10 mouse cellular contexts compared by ENCODE assay signal in the genomic region with DNA sequence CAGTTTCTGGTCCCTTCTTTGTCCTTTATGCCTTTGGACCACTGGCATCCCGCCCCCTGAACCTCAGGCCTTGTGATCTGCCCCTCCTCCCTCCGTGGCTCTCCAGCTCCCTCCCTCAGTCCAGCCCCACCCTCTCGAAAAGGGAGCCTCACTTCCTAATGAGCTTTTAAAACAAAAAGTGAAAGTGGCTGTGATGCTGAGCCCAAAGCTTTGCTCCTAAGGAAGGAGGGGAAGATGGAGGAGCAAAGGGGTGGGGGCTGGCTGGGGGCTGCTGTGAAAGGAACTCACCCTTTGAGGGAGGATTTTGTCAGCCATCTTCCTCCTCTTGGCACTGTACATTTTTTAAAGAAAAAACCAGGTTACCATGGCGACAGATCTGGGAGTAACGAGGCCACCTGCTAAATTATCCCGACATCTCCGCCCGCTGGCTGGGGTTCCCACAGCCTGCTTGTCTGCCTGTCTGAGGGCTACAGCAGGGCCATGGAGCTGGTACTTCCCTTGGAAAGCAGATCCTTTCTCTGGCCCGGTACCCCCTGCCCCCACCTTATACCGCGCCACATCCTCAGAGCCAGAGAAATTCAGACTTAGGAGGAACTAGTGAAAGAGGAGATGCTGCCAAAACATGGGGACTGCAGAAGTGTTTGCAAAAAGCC. TPM values are rescaled to one million over a fixed set of nuclear protein-coding genes. Genes with fewer than 3 reads are reported as not detected.
DNase-seq lines count a peak whose midpoint lies in the region; ATAC-seq and TF ChIP-seq lines count a peak whose summit lies in the region.
"Had no signal": no experiment of that assay in that cellular context is flagged by ENCODE, and none has a peak within 500 bp of the region (broad histone marks: within the 10 kb centered on the region; RNA-seq: fewer than 3 reads in every experiment).

No protein-coding gene starts in this region.

- no peak for TF ChIP-seq CTCF in heart, adult 2 months (IDR thresholded peaks at IDR 0.05)
- TF ChIP-seq CTCF in forebrain, postnatal 0 days (IDR thresholded peaks at IDR 0.05; ENCODE audit: low read depth) = no peak
- TF ChIP-seq CTCF in small intestine, adult 2 months (IDR thresholded peaks at IDR 0.05; ENCODE audit: extremely low read depth, insufficient read length, insufficient replicate concordance, low read depth, low read length) = no peak

- WGBS in heart, adult 2 months = 40% methylated on average over 11 of the region's 11 CpGs
- WGBS in heart, embryonic 10.5 days = 54% methylated on average over 11 of the region's 11 CpGs
- 1% methylated on average over 11 of the region's 11 CpGs for WGBS in forebrain, postnatal 0 days
- 21% methylated on average over 11 of the region's 11 CpGs for WGBS in kidney, embryonic 16.5 days
- 17% methylated on average over 11 of the region's 11 CpGs for WGBS in small intestine, adult 2 months

- H3K4me3 ChIP-seq in heart, adult 2 months = peak overlapping the region; percentile 40
- no peak overlapping the region for H3K4me3 ChIP-seq in heart, embryonic 10.5 days
- H3K4me3 ChIP-seq in forebrain, postnatal 0 days (ENCODE audit: low read depth, low read length) = peak overlapping the region; percentile 22
- H3K4me3 ChIP-seq in kidney, embryonic 16.5 days (ENCODE audit: low read length) = no peak overlapping the region
- H3K4me3 ChIP-seq in megakaryocyte, embryonic 14.5 days (replicated peaks) = peak overlapping the region; percentile 93
- peak overlapping the region; percentile 57 for H3K4me3 ChIP-seq in small intestine, adult 2 months (ENCODE audit: low read depth, low read length)
- H3K4me3 ChIP-seq: heart, embryonic 15.5 days; stomach, embryonic 15.5 days had no signal

- peak overlapping the region; percentile 54 for H3K4me2 ChIP-seq in forebrain, postnatal 0 days (ENCODE audit: low read depth)
- H3K4me2 ChIP-seq in kidney, embryonic 16.5 days (replicated peaks; ENCODE audit: low read depth, low read length) = no peak overlapping the region
- H3K4me2 ChIP-seq: heart, embryonic 15.5 days; stomach, embryonic 15.5 days had no signal

- H3K79me2 ChIP-seq in heart, adult 2 months (replicated peaks; ENCODE audit: control insufficient read depth, insufficient read depth, low read length) = no peaks in the 10 kb centered on the region

- H3K36me3 ChIP-seq in heart, adult 2 months (ENCODE audit: control insufficient read depth, insufficient read depth, low read length) = no peaks in the 10 kb centered on the region
- peaks cover 54% of the 10 kb centered on the region for H3K36me3 ChIP-seq in heart, embryonic 10.5 days
- peaks cover 34% of the 10 kb centered on the region for H3K36me3 ChIP-seq in forebrain, postnatal 0 days (ENCODE audit: insufficient read depth)
- H3K36me3 ChIP-seq in kidney, embryonic 16.5 days (ENCODE audit: insufficient read depth, low read length) = peaks cover 37% of the 10 kb centered on the region
- peaks cover 45% of the 10 kb centered on the region for H3K36me3 ChIP-seq in megakaryocyte, embryonic 14.5 days (replicated peaks; ENCODE audit: low read length)
- peaks cover 9% of the 10 kb centered on the region; the same call in 1 of the 2 replicates for H3K36me3 ChIP-seq in small intestine, adult 2 months (ENCODE audit: control insufficient read depth, insufficient read depth, low read length)

- peak; percentile 52 to 60 for DNase-seq in heart, adult 2 months
- no peak for DNase-seq in heart, embryonic 10.5 days (ENCODE audit: low spot score)
- peak; percentile 90 for DNase-seq in forebrain, postnatal 0 days
- no peak for DNase-seq in spleen, postnatal 10 days (ENCODE audit: low spot score in 2 of 2)

- no peaks in the 10 kb centered on the region for H3K9me3 ChIP-seq in heart, embryonic 10.5 days
- no peaks in the 10 kb centered on the region for H3K9me3 ChIP-seq in forebrain, postnatal 0 days (ENCODE audit: low read length)
- no peaks in the 10 kb centered on the region for H3K9me3 ChIP-seq in kidney, embryonic 16.5 days (ENCODE audit: low read length)
- no peaks in the 10 kb centered on the region for H3K9me3 ChIP-seq in megakaryocyte, embryonic 14.5 days
- H3K9me3 ChIP-seq: heart, embryonic 15.5 days; stomach, embryonic 15.5 days had no signal

- peak; percentile 60 for ATAC-seq in activated CD4-positive, CD25-positive, alpha-beta regulatory T cell, adult 4 months
- ATAC-seq in forebrain, postnatal 0 days = peak; percentile 69
- no peak for ATAC-seq in kidney, embryonic 16.5 days (ENCODE audit: low FRiP score, low TSS enrichment)

- TF ChIP-seq POLR2A in heart, adult 2 months (IDR thresholded peaks at IDR 0.05; ENCODE audit: insufficient read depth, low read depth, low read length) = no peak
- no peak for TF ChIP-seq POLR2A in small intestine, adult 2 months (IDR thresholded peaks at IDR 0.05; ENCODE audit: low read depth, low read length)

- peaks cover 8% of the 10 kb centered on the region for H3K4me1 ChIP-seq in heart, adult 2 months (ENCODE audit: control insufficient read depth, insufficient read depth, low read length)
- peaks cover 70% of the 10 kb centered on the region for H3K4me1 ChIP-seq in heart, embryonic 10.5 days
- peaks cover 38% of the 10 kb centered on the region for H3K4me1 ChIP-seq in forebrain, postnatal 0 days (ENCODE audit: insufficient read depth)
- H3K4me1 ChIP-seq in kidney, embryonic 16.5 days (ENCODE audit: insufficient read depth, low read length) = peaks cover 49% of the 10 kb centered on the region
- H3K4me1 ChIP-seq in megakaryocyte, embryonic 14.5 days = peaks cover 60% of the 10 kb centered on the region
- H3K4me1 ChIP-seq in small intestine, adult 2 months (ENCODE audit: control insufficient read depth, insufficient read depth, insufficient read length, low read length) = peaks cover 14% of the 10 kb centered on the region

- no peaks in the 10 kb centered on the region for H3K27me3 ChIP-seq in heart, adult 2 months (ENCODE audit: control insufficient read depth, insufficient read depth, low read length)
- H3K27me3 ChIP-seq in heart, embryonic 10.5 days (ENCODE audit: insufficient read depth, poor library complexity, severe bottlenecking) = peaks cover 29% of the 10 kb centered on the region; the same call in 1 of the 2 replicates
- H3K27me3 ChIP-seq in forebrain, postnatal 0 days (ENCODE audit: insufficient read depth, low read length) = no peaks in the 10 kb centered on the region
- H3K27me3 ChIP-seq in kidney, embryonic 16.5 days (ENCODE audit: insufficient read depth, low read length) = no peaks in the 10 kb centered on the region
- H3K27me3 ChIP-seq in megakaryocyte, embryonic 14.5 days (replicated peaks) = peaks cover 38% of the 10 kb centered on the region
- peaks cover 17% of the 10 kb centered on the region for H3K27me3 ChIP-seq in small intestine, adult 2 months (ENCODE audit: control insufficient read depth, insufficient read depth, low read length)
- H3K27me3 ChIP-seq: heart, embryonic 15.5 days; stomach, embryonic 15.5 days had no signal

- H3K9ac ChIP-seq in heart, adult 2 months (ENCODE audit: low read depth, low read length) = 0 out of 2 replicates have a peak overlapping the region, but pooled peaks have one; percentile 27
- H3K9ac ChIP-seq in forebrain, postnatal 0 days = peak overlapping the region; percentile 46
- 0 out of 2 replicates have a peak overlapping the region, but pooled peaks have one; percentile 2 for H3K9ac ChIP-seq in kidney, embryonic 16.5 days (replicated peaks; ENCODE audit: low read length)
- H3K9ac ChIP-seq: heart, embryonic 15.5 days; stomach, embryonic 15.5 days had no signal

- TF ChIP-seq EP300 in heart, adult 2 months (IDR thresholded peaks at IDR 0.05; ENCODE audit: insufficient read depth, low read depth, low read length) = no peak

- intact Hi-C loops in heart, adult 2 months (cut with DNase I) = loop anchor here (1.0 to 2.0 kb wide), 3 partner anchors 56 to 86 kb away; no protein-coding TSS in a partner anchor

- H3K27ac ChIP-seq in heart, adult 2 months = peak overlapping the region; percentile 64
- H3K27ac ChIP-seq in heart, embryonic 10.5 days = no peak overlapping the region
- peak overlapping the region; percentile 96 for H3K27ac ChIP-seq in forebrain, postnatal 0 days (ENCODE audit: low read depth, low read length)
- H3K27ac ChIP-seq in kidney, embryonic 16.5 days (ENCODE audit: low read length) = no peak overlapping the region
- peak overlapping the region; percentile 33 for H3K27ac ChIP-seq in small intestine, adult 2 months (ENCODE audit: insufficient read depth, low read depth, low read length)
- H3K27ac ChIP-seq: heart, embryonic 15.5 days; stomach, embryonic 15.5 days had no signal

RNA-seq across cellular contexts. Expression of a gene that starts 10.1 kb away (rescaled TPM):
- total RNA-seq in heart, adult 2 months (2021) = 1 to 10 TPM; 7.5 to 9.0 TPM
- polyA plus RNA-seq in heart, adult 2 months (2012; rRNA removed) = 9.9 and 12.3 TPM in 2 replicates
- polyA plus RNA-seq in heart, embryonic 10.5 days (2016; fragmentation: Nextera tagmentation; extraction: Ambion mirVana) = 19.1 and 22.8 TPM in 2 replicates
- 10 to 100 TPM in 1 of 2 experiments, 1 to 10 TPM in 1; 8.3 to 17.8 TPM for polyA plus RNA-seq in activated CD4-positive, CD25-positive, alpha-beta regulatory T cell, adult 4 months (2017; shearing (Covaris generic))
- 25.0 and 33.5 TPM in 2 replicates for total RNA-seq in forebrain, postnatal 0 days (2014; rRNA removed)
- polyA plus RNA-seq in forebrain, postnatal 0 days (2015; fragmentation: Nextera tagmentation; extraction: Ambion mirVana) = 18.7 and 21.3 TPM in 2 replicates
- polyA plus RNA-seq in kidney, embryonic 16.5 days (2015; fragmentation: Nextera tagmentation; extraction: Ambion mirVana) = 27.1 and 28.3 TPM in 2 replicates
- 36.1 and 95.0 TPM in 2 replicates for polyA plus RNA-seq in megakaryocyte, embryonic 14.5 days (2012; ENCODE audit: insufficient read depth, low replicate concordance)
- 19.9 and 25.7 TPM in 2 replicates for polyA plus RNA-seq in small intestine, adult 2 months (2012; rRNA removed)

RNA-seq across cellular contexts. Expression of a gene that starts 19.4 kb away (rescaled TPM):
- 10 to 100 TPM; 52.5 to 55.8 TPM for total RNA-seq in heart, adult 2 months (2021)
- polyA plus RNA-seq in heart, adult 2 months (2012; rRNA removed) = 43.3 and 57.2 TPM in 2 replicates
- polyA plus RNA-seq in heart, embryonic 10.5 days (2016; fragmentation: Nextera tagmentation; extraction: Ambion mirVana) = 107 and 126 TPM in 2 replicates
- polyA plus RNA-seq in activated CD4-positive, CD25-positive, alpha-beta regulatory T cell, adult 4 months (2017; shearing (Covaris generic)) = 10 to 100 TPM; 51.8 to 56.8 TPM
- total RNA-seq in forebrain, postnatal 0 days (2014; rRNA removed) = 59.8 and 66.2 TPM in 2 replicates
- 73.7 and 80.8 TPM in 2 replicates for polyA plus RNA-seq in forebrain, postnatal 0 days (2015; fragmentation: Nextera tagmentation; extraction: Ambion mirVana)
- polyA plus RNA-seq in kidney, embryonic 16.5 days (2015; fragmentation: Nextera tagmentation; extraction: Ambion mirVana) = 118 TPM in 2 replicates
- polyA plus RNA-seq in megakaryocyte, embryonic 14.5 days (2012; ENCODE audit: insufficient read depth, low replicate concordance) = 49.0 and 53.1 TPM in 2 replicates
- 20.4 and 32.3 TPM in 2 replicates for polyA plus RNA-seq in small intestine, adult 2 months (2012; rRNA removed)

RNA-seq across cellular contexts. Expression of a gene that starts 27.6 kb away (rescaled TPM):
- total RNA-seq in heart, adult 2 months (2021) = 10 to 100 TPM; 58.7 to 61.8 TPM
- 60.2 and 61.0 TPM in 2 replicates for polyA plus RNA-seq in heart, adult 2 months (2012; rRNA removed)
- 73.7 and 92.1 TPM in 2 replicates for polyA plus RNA-seq in heart, embryonic 10.5 days (2016; fragmentation: Nextera tagmentation; extraction: Ambion mirVana)
- polyA plus RNA-seq in activated CD4-positive, CD25-positive, alpha-beta regulatory T cell, adult 4 months (2017; shearing (Covaris generic)) = under 1 TPM in 1 of 2 experiments, not detected in 1; 0.41 TPM
- total RNA-seq in forebrain, postnatal 0 days (2014; rRNA removed) = 265 and 272 TPM in 2 replicates
- polyA plus RNA-seq in forebrain, postnatal 0 days (2015; fragmentation: Nextera tagmentation; extraction: Ambion mirVana) = 162 and 168 TPM in 2 replicates
- 24.5 and 25.0 TPM in 2 replicates for polyA plus RNA-seq in kidney, embryonic 16.5 days (2015; fragmentation: Nextera tagmentation; extraction: Ambion mirVana)
- 0.76 TPM in 1 of 2 replicates, not detected in the other for polyA plus RNA-seq in megakaryocyte, embryonic 14.5 days (2012; ENCODE audit: insufficient read depth, low replicate concordance)
- 8.5 and 9.0 TPM in 2 replicates for polyA plus RNA-seq in small intestine, adult 2 months (2012; rRNA removed)

RNA-seq across cellular contexts. Expression of a gene that starts 40.0 kb away (rescaled TPM):
- not detected for total RNA-seq in heart, adult 2 months (2021)
- 0.06 TPM in 1 of 2 replicates, not detected in the other for polyA plus RNA-seq in heart, adult 2 months (2012; rRNA removed)
- 0.06 and 0.09 TPM in 2 replicates for polyA plus RNA-seq in heart, embryonic 10.5 days (2016; fragmentation: Nextera tagmentation; extraction: Ambion mirVana)
- under 1 TPM in 1 of 2 experiments, not detected in 1; 0.46 TPM for polyA plus RNA-seq in activated CD4-positive, CD25-positive, alpha-beta regulatory T cell, adult 4 months (2017; shearing (Covaris generic))
- total RNA-seq in forebrain, postnatal 0 days (2014; rRNA removed) = not detected in 2 replicates
- polyA plus RNA-seq in forebrain, postnatal 0 days (2015; fragmentation: Nextera tagmentation; extraction: Ambion mirVana) = 0.11 TPM in 1 of 2 replicates, not detected in the other
- 0.16 and 0.41 TPM in 2 replicates for polyA plus RNA-seq in kidney, embryonic 16.5 days (2015; fragmentation: Nextera tagmentation; extraction: Ambion mirVana)
- polyA plus RNA-seq in megakaryocyte, embryonic 14.5 days (2012; ENCODE audit: insufficient read depth, low replicate concordance) = not detected in 2 replicates
- polyA plus RNA-seq in small intestine, adult 2 months (2012; rRNA removed) = not detected in 2 replicates
- polyA plus RNA-seq: heart, embryonic 15.5 days had no signal

RNA-seq across cellular contexts. Expression of a gene that starts 55.9 kb away (rescaled TPM):
- total RNA-seq in heart, adult 2 months (2021) = 10 to 100 TPM; 80.8 to 93.5 TPM
- 138 and 163 TPM in 2 replicates for polyA plus RNA-seq in heart, adult 2 months (2012; rRNA removed)
- polyA plus RNA-seq in heart, embryonic 10.5 days (2016; fragmentation: Nextera tagmentation; extraction: Ambion mirVana) = 1.6 and 3.3 TPM in 2 replicates
- polyA plus RNA-seq in activated CD4-positive, CD25-positive, alpha-beta regulatory T cell, adult 4 months (2017; shearing (Covaris generic)) = not detected
- total RNA-seq in forebrain, postnatal 0 days (2014; rRNA removed) = 0.43 TPM in 1 of 2 replicates, not detected in the other
- 0.21 and 0.22 TPM in 2 replicates for polyA plus RNA-seq in forebrain, postnatal 0 days (2015; fragmentation: Nextera tagmentation; extraction: Ambion mirVana)
- 0.42 and 0.71 TPM in 2 replicates for polyA plus RNA-seq in kidney, embryonic 16.5 days (2015; fragmentation: Nextera tagmentation; extraction: Ambion mirVana)
- not detected in 2 replicates for polyA plus RNA-seq in megakaryocyte, embryonic 14.5 days (2012; ENCODE audit: insufficient read depth, low replicate concordance)
- 0.42 and 0.47 TPM in 2 replicates for polyA plus RNA-seq in small intestine, adult 2 months (2012; rRNA removed)

Comparison
In these comparisons a context has a peak if more than half of its experiments do, and no peak if none do; other contexts are left out.
1. DNase-seq: peak in heart, adult 2 months (2 of 2) and forebrain, postnatal 0 days (single experiment); none in heart, embryonic 10.5 days (single experiment) and spleen, postnatal 10 days (0 of 2).
2. H3K27ac ChIP-seq: peak in heart, adult 2 months (single experiment), forebrain, postnatal 0 days (single experiment) and small intestine, adult 2 months (single experiment); none in heart, embryonic 10.5 days (single experiment) and kidney, embryonic 16.5 days (single experiment).
3. H3K4me3 ChIP-seq: peak in heart, adult 2 months (single experiment), forebrain, postnatal 0 days (single experiment), megakaryocyte, embryonic 14.5 days (single experiment) and small intestine, adult 2 months (single experiment); none in heart, embryonic 10.5 days (single experiment) and kidney, embryonic 16.5 days (single experiment).
4. Peak in every context shown above with its lines, with median percentiles within 50 percentile points of each other: H3K9ac ChIP-seq.